Mouse (Mus musculus) megakaryocyte, embryonic 14.5 days (primary cell): ENCODE data around the gene Tsg101. TPM values are rescaled to one million over a fixed set of nuclear protein-coding genes. Genes with fewer than 3 reads are reported as not detected.

Experiments
- H3K27me3 ChIP-seq: replicated peaks from 2 replicates; pipeline ENCODE3; 2012; ENCODE audit warnings: inconsistent platforms
- H3K36me3 ChIP-seq: replicated peaks from 2 replicates; pipeline ENCODE3; 2012; ENCODE audit warnings: low read length, inconsistent platforms, mixed read lengths
- H3K4me1 ChIP-seq: 2 replicates; pipeline ENCODE4 v1.6.1; 2012; ENCODE audit warnings: inconsistent platforms
- H3K4me3 ChIP-seq: replicated peaks from 2 replicates; pipeline ENCODE3; 2012; ENCODE audit warnings: moderate library complexity, mild to moderate bottlenecking, inconsistent platforms
- H3K9me3 ChIP-seq: 2 replicates; pipeline ENCODE4 v1.6.1; 2012; ENCODE audit warnings: inconsistent platforms
- FLI1 ChIP-seq: IDR thresholded peaks from 2 replicates; pipeline ENCODE4 v1.6.1; 2012; ENCODE audit warnings: low read length, inconsistent platforms, mixed read lengths
- GATA1 ChIP-seq: IDR thresholded peaks from 3 replicates; pipeline ENCODE4 v1.6.1; 2012; ENCODE audit warnings: mixed read lengths, low read length, inconsistent platforms, borderline replicate concordance
- polyA plus RNA-seq: library from polyadenylated mRNA; stranded (reverse); fragments of >175 nt; gene quantifications from 2 replicates; pipeline ENCODE4 v1.2.3, GENCODE M21; 2012; ENCODE audit warnings: low replicate concordance; ENCODE audit not compliant: insufficient read depth

Gene Tsg101
- polyA plus RNA-seq, 1 experiment: 42.8 TPM

GRCm38 (mm10) chr7:46880992-46881391, 38.8 kb downstream of the Tsg101 start:
- TF ChIP-seq GATA1 (no peak), FLI1 (no peak)

GRCm38 (mm10) chr7:46879851-46880250, 39.9 kb downstream of the Tsg101 start:
- no peaks in the 10 kb centered on the region for H3K9me3 ChIP-seq
- H3K4me1 ChIP-seq: peaks cover 88% of the 10 kb centered on the region
- peaks cover 11% of the 10 kb centered on the region for H3K36me3 ChIP-seq
- no peaks in the 10 kb centered on the region for H3K27me3 ChIP-seq
- H3K4me3 ChIP-seq: no peak overlapping the region
- no peak for TF ChIP-seq FLI1
- TF ChIP-seq GATA1: no peak

More at GRCm38 (mm10) chr7:46880992-46881391, 38.8 kb downstream of the Tsg101 start:
- Histone ChIP-seq H3K4me3 (no peak overlapping the region), H3K27me3 (no peaks in the 10 kb centered on the region), H3K36me3 (peaks cover 22% of the 10 kb centered on the region), H3K4me1 (peaks cover 85% of the 10 kb centered on the region), H3K9me3 (no peaks in the 10 kb centered on the region)

- Histone ChIP-seq H3K9me3 (no peaks in the 10 kb centered on the region), H3K36me3 (peaks cover 3% of the 10 kb centered on the region), H3K4me1 (peaks cover 89% of the 10 kb centered on the region), H3K4me3 (peak overlapping the region; percentile 31), H3K27me3 (no peaks in the 10 kb centered on the region)
- TF ChIP-seq GATA1 (no peak), FLI1 (no peak)
These were observed 42.5 kb downstream of the Tsg101 start for GRCm38 (mm10) chr7:46877255-46877654.

- Histone ChIP-seq H3K36me3 (peaks cover 3% of the 10 kb centered on the region), H3K27me3 (no peaks in the 10 kb centered on the region), H3K9me3 (no peaks in the 10 kb centered on the region), H3K4me1 (peaks cover 89% of the 10 kb centered on the region), H3K4me3 (peak overlapping the region; percentile 31)
- TF ChIP-seq GATA1 (no peak), FLI1 (no peak)
These were observed 42.9 kb downstream of the Tsg101 start for GRCm38 (mm10) chr7:46876841-46877240.

GRCm38 (mm10) chr7:46871988-46872387, 47.8 kb downstream of the Tsg101 start:
- TF ChIP-seq GATA1 (no peak), FLI1 (no peak)
- Histone ChIP-seq H3K4me3 (peak overlapping the region; percentile 72), H3K27me3 (no peaks in the 10 kb centered on the region), H3K9me3 (no peaks in the 10 kb centered on the region), H3K36me3 (no peaks in the 10 kb centered on the region), H3K4me1 (peaks cover 72% of the 10 kb centered on the region)

GRCm38 (mm10) chr7:46860996-46861395, 58.8 kb downstream of the Tsg101 start, which contains the start of gene Ldhc:
TSS of gene Ldhc (plus strand) at chr7:46861203.
- H3K27me3 ChIP-seq: peaks cover 3% of the 10 kb centered on the region
- peaks cover 27% of the 10 kb centered on the region for H3K4me1 ChIP-seq
- H3K36me3 ChIP-seq: peaks cover 5% of the 10 kb centered on the region
- H3K4me3 ChIP-seq: no peak within 1 kb of the TSS
- peaks cover 8% of the 10 kb centered on the region; the same call in 1 of the 2 replicates for H3K9me3 ChIP-seq
- TF ChIP-seq FLI1 (no peak), GATA1 (no peak)

- Histone ChIP-seq H3K36me3 (peaks cover 23% of the 10 kb centered on the region), H3K4me1 (peaks cover 45% of the 10 kb centered on the region), H3K9me3 (peaks cover 3% of the 10 kb centered on the region; the same call in 1 of the 2 replicates), H3K4me3 (no peak overlapping the region), H3K27me3 (peaks cover 3% of the 10 kb centered on the region)
- TF ChIP-seq GATA1 (no peak), FLI1 (no peak)
These were observed 60.7 kb downstream of the Tsg101 start for GRCm38 (mm10) chr7:46859031-46859430.

- H3K36me3 ChIP-seq: peaks cover 39% of the 10 kb centered on the region
- no peak overlapping the region for H3K4me3 ChIP-seq
- H3K4me1 ChIP-seq: peaks cover 48% of the 10 kb centered on the region
- no peaks in the 10 kb centered on the region for H3K9me3 ChIP-seq
- H3K27me3 ChIP-seq: peaks cover under 1% of the 10 kb centered on the region
- TF ChIP-seq GATA1 (no peak), FLI1 (no peak)
These were observed 62.3 kb downstream of the Tsg101 start for GRCm38 (mm10) chr7:46857436-46857835.

- peaks cover 49% of the 10 kb centered on the region for H3K4me1 ChIP-seq
- H3K4me3 ChIP-seq: no peak overlapping the region
- H3K36me3 ChIP-seq: peaks cover 54% of the 10 kb centered on the region
- no peak for TF ChIP-seq GATA1
- TF ChIP-seq FLI1: no peak
- H3K9me3 ChIP-seq: no peaks in the 10 kb centered on the region
- H3K27me3 ChIP-seq: no peaks in the 10 kb centered on the region
These were observed 63.8 kb downstream of the Tsg101 start for GRCm38 (mm10) chr7:46855866-46856560.

- Histone ChIP-seq H3K9me3 (no peaks in the 10 kb centered on the region), H3K4me3 (no peak overlapping the region), H3K4me1 (peaks cover 65% of the 10 kb centered on the region), H3K36me3 (peaks cover 79% of the 10 kb centered on the region), H3K27me3 (no peaks in the 10 kb centered on the region)
- TF ChIP-seq GATA1: no peak
- TF ChIP-seq FLI1: no peak
These were observed 66.4 kb downstream of the Tsg101 start for GRCm38 (mm10) chr7:46853365-46853764.
